In genomic region chr11:68974059-68974450, GRCm38 (mm10) we compare ENCODE assay signal across 1 mouse cellular context.
TF ChIP-seq lines count a peak whose summit lies in the region.

No protein-coding gene starts in this region.

TF ChIP-seq in MEL, 35 proteins besides CTCF, POLR2A, EP300 and RAD21:
- TF ChIP-seq ZC3H11A (IDR thresholded peaks at IDR 0.05; ENCODE audit: low read depth, low read length) = no peak
- TF ChIP-seq CHD1 (IDR thresholded peaks at IDR 0.05; ENCODE audit: low read depth, low read length) = no peak
- TF ChIP-seq NRF1 (IDR thresholded peaks at IDR 0.05; ENCODE audit: insufficient read depth, low read depth, low read length, poor library complexity, severe bottlenecking) = no peak
- TF ChIP-seq MXI1 (IDR thresholded peaks at IDR 0.05; ENCODE audit: low read depth, low read length) = no peak
- TF ChIP-seq TBP (IDR thresholded peaks at IDR 0.05; ENCODE audit: low read depth, low read length) = no peak
- no peak for TF ChIP-seq GABPA (IDR thresholded peaks at IDR 0.05; ENCODE audit: low read depth, low read length)
- TF ChIP-seq MAFK (IDR thresholded peaks at IDR 0.05; ENCODE audit: borderline replicate concordance, low read depth, low read length) = no peak
- TF ChIP-seq TAL1 (IDR thresholded peaks at IDR 0.05; ENCODE audit: low read length) = no peak
- no peak for TF ChIP-seq ETS1 (IDR thresholded peaks at IDR 0.05; ENCODE audit: low read depth, low read length)
- no peak; the same call in 1 of the 2 replicates for TF ChIP-seq SIN3A (IDR thresholded peaks at IDR 0.05; ENCODE audit: low read length)
- TF ChIP-seq SMC3 (IDR thresholded peaks at IDR 0.05; ENCODE audit: low read depth, low read length) = no peak
- TF ChIP-seq E2F4 (IDR thresholded peaks at IDR 0.05; ENCODE audit: borderline replicate concordance, low read depth, low read length) = no peak
- TF ChIP-seq ZMIZ1 (IDR thresholded peaks at IDR 0.05; ENCODE audit: low read depth, low read length) = no peak
